Mouse (Mus musculus) lung, postnatal 10 days (tissue): ENCODE measurements at regions not wholly inside any gene's neighbourhood (a gene's known extent, or its start where the extent isn't known, plus 50 kb on each side); places are given as distances from the start of the nearest gene placed in this dataset.
A peak's percentile ranks its signal among the peaks of the same experiment; 100 is the strongest.

Source experiments
- DNase-seq: peaks from one replicate; pipeline ENCODE4 v3.0.0; 2021

GRCm38 (mm10) chr15:62139192-62139591 is 1216.4 kb upstream of the A1bg start:
- DNase-seq, result peak; percentile 22

- DNase-seq, result no peak
These were observed 1215.9 kb upstream of the A1bg start for GRCm38 (mm10) chr15:62138701-62139100.

GRCm38 (mm10) chr15:62136932-62137594 is 1214.3 kb upstream of the A1bg start:
- peak; percentile 44 for DNase-seq

- peak; percentile 50 for DNase-seq
These were observed 1212.0 kb upstream of the A1bg start for GRCm38 (mm10) chr15:62134835-62135234.

- DNase-seq, result no peak
These were observed 1211.5 kb upstream of the A1bg start for GRCm38 (mm10) chr15:62134308-62134707.

- DNase-seq, result peak; percentile 49
These were observed 1210.1 kb upstream of the A1bg start for GRCm38 (mm10) chr15:62132895-62133294.

- no peak for DNase-seq
These were observed 1208.9 kb upstream of the A1bg start for GRCm38 (mm10) chr15:62131686-62132085.

GRCm38 (mm10) chr15:62130530-62130929 is 1207.7 kb upstream of the A1bg start:
- DNase-seq, result no peak

- DNase-seq, result no peak
These were observed 1205.9 kb upstream of the A1bg start for GRCm38 (mm10) chr15:62128546-62129212.

- DNase-seq, result peak; percentile 43
These were observed 1204.9 kb upstream of the A1bg start for GRCm38 (mm10) chr15:62127602-62128158.

GRCm38 (mm10) chr15:62125718-62126117 is 1202.9 kb upstream of the A1bg start:
- no peak for DNase-seq

GRCm38 (mm10) chr15:62123756-62124155 is 1200.9 kb upstream of the A1bg start:
- DNase-seq, result no peak

- no peak for DNase-seq
These were observed 1199.6 kb upstream of the A1bg start for GRCm38 (mm10) chr15:62122265-62123023.

GRCm38 (mm10) chr15:62121696-62122095 is 1198.9 kb upstream of the A1bg start:
- DNase-seq, result no peak

GRCm38 (mm10) chr15:62120735-62121134 is 1197.9 kb upstream of the A1bg start:
- DNase-seq, result no peak

- DNase-seq, result peak; percentile 30
These were observed 1196.2 kb upstream of the A1bg start for GRCm38 (mm10) chr15:62118997-62119396.

GRCm38 (mm10) chr15:62116184-62116583 is 1193.4 kb upstream of the A1bg start:
- DNase-seq, result no peak

GRCm38 (mm10) chr15:62114815-62115214 is 1192.0 kb upstream of the A1bg start:
- no peak for DNase-seq

GRCm38 (mm10) chr15:62112151-62112550 is 1189.3 kb upstream of the A1bg start:
- DNase-seq, result peak; percentile 46

- no peak for DNase-seq
These were observed 1185.2 kb upstream of the A1bg start for GRCm38 (mm10) chr15:62107976-62108375.

- peak; percentile 92 for DNase-seq
These were observed 1183.7 kb upstream of the A1bg start for GRCm38 (mm10) chr15:62106518-62106975.

- no peak for DNase-seq
These were observed 1182.7 kb upstream of the A1bg start for GRCm38 (mm10) chr15:62105483-62105882.

GRCm38 (mm10) chr15:62104653-62105052 is 1181.8 kb upstream of the A1bg start:
- peak; percentile 63 for DNase-seq
